16 mouse cellular contexts compared by ENCODE assay signal in the genomic region with DNA sequence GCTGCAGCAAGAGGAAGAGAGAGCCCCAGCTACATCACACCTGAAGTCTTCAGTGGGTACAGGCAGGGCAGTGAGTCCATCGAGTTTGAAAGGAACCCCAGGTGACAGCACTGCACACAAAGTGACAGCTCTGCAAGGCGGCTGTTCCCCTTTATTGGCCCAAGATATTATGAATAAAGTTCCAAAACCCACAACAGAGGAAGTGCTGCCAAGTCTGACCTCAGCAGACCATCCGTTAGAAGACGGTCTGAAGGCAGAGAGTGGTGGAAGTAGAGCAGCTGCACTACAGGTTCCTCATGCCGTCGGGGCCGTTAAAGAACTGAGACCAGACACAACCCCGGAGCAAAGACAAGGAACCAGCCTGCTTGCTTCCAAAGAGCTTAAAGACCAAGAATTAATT.
DNase-seq lines count a peak whose midpoint lies in the region; ATAC-seq and TF ChIP-seq lines count a peak whose summit lies in the region.
"Had no signal": no experiment of that assay in that cellular context is flagged by ENCODE, and none has a peak within 500 bp of the region (broad histone marks: within the 10 kb centered on the region; RNA-seq: fewer than 3 reads in every experiment).

No protein-coding gene starts in this region.

- H3K27ac ChIP-seq in liver, adult 2 months (replicated peaks; ENCODE audit: insufficient read depth, low read depth, low read length): no peak overlapping the region
- no peak overlapping the region for H3K27ac ChIP-seq in liver, embryonic 12.5 days
- peak overlapping the region; percentile 58 for H3K27ac ChIP-seq in cortical plate, adult 2 months (ENCODE audit: insufficient read depth, low read length)
- H3K27ac ChIP-seq: midbrain, embryonic 12.5 days had no signal

- no peaks in the 10 kb centered on the region; the same call in 1 of the 2 replicates for H3K79me2 ChIP-seq in liver, adult 2 months (ENCODE audit: control insufficient read depth, insufficient read depth, low read length)

- 0 out of 2 replicates have a peak, but pooled peaks cover 2% of the 10 kb centered on the region for H3K4me1 ChIP-seq in liver, adult 2 months (ENCODE audit: control insufficient read depth, insufficient read depth, low read length)
- H3K4me1 ChIP-seq in liver, embryonic 12.5 days: no peaks in the 10 kb centered on the region
- no peaks in the 10 kb centered on the region for H3K4me1 ChIP-seq in cortical plate, adult 2 months (ENCODE audit: control insufficient read depth, insufficient read depth, low read length)
- H3K4me1 ChIP-seq: heart, embryonic 12.5 days; midbrain, embryonic 12.5 days had no signal

- no peak overlapping the region for H3K9ac ChIP-seq in liver, adult 2 months (ENCODE audit: low read depth, low read length)
- no peak overlapping the region for H3K9ac ChIP-seq in liver, embryonic 12.5 days
- H3K9ac ChIP-seq: heart, embryonic 12.5 days; midbrain, embryonic 12.5 days had no signal

- H3K36me3 ChIP-seq in liver, adult 2 months (ENCODE audit: control insufficient read depth, insufficient read depth, low read length): peaks cover 21% of the 10 kb centered on the region
- peaks cover 38% of the 10 kb centered on the region for H3K36me3 ChIP-seq in liver, embryonic 12.5 days

- peak; percentile 9 for DNase-seq in liver, adult 2 months (ENCODE audit: extremely low read depth, low read depth, low spot score)
- peak; percentile 12 for DNase-seq in MEL-GATA-1-ER (ENCODE audit: extremely low read depth, low read depth)
- no peak for DNase-seq in testis, postnatal 14 days (ENCODE audit: low spot score)
- no peak for DNase-seq in urinary bladder, postnatal 10 days (ENCODE audit: low spot score)
- DNase-seq in Muller cell, postnatal 12 days (ENCODE audit: inconsistent ontology term): no peak
- DNase-seq: adrenal gland, adult 8-10 months; cerebellum, adult 18-20 months; gastrocnemius, postnatal 25 days; kidney, adult 2 months; kidney, postnatal 36 days; thymus, postnatal 25 days had no signal

- 83% methylated on average over 8 of the region's 8 CpGs for WGBS in liver, adult 2 months
- WGBS in liver, embryonic 12.5 days (ENCODE audit: insufficient replicate concordance): 29% methylated on average over 8 of the region's 8 CpGs

- no peak overlapping the region for H3K4me3 ChIP-seq in liver, adult 2 months (ENCODE audit: insufficient read depth, low read depth, low read length)
- H3K4me3 ChIP-seq in liver, embryonic 12.5 days: no peak overlapping the region
- no peak overlapping the region for H3K4me3 ChIP-seq in cortical plate, adult 2 months (ENCODE audit: insufficient read depth, low read length)
- H3K4me3 ChIP-seq: heart, embryonic 12.5 days; midbrain, embryonic 12.5 days had no signal

- H3K9me3 ChIP-seq in liver, embryonic 12.5 days (replicated peaks): no peaks in the 10 kb centered on the region
- H3K9me3 ChIP-seq: heart, embryonic 12.5 days; midbrain, embryonic 12.5 days had no signal

- no peak for TF ChIP-seq POLR2A in liver, adult 2 months (IDR thresholded peaks at IDR 0.05; ENCODE audit: extremely low read depth, insufficient read depth, low read length)
- TF ChIP-seq POLR2A in cortical plate, adult 2 months (IDR thresholded peaks at IDR 0.05; ENCODE audit: extremely low read depth, insufficient read depth, low read length): no peak

- no peak for ATAC-seq in liver, embryonic 12.5 days
- ATAC-seq in megakaryocyte-erythroid progenitor cell, adult 5-6 weeks (replicated peaks; ENCODE audit: low FRiP score, low TSS enrichment, poor library complexity, severe bottlenecking): peak; percentile 50; the same call in 1 of the 2 replicates

- no peak overlapping the region for H3K4me2 ChIP-seq in liver, embryonic 12.5 days
- H3K4me2 ChIP-seq: heart, embryonic 12.5 days; midbrain, embryonic 12.5 days had no signal

- no peaks in the 10 kb centered on the region for H3K27me3 ChIP-seq in liver, adult 2 months (ENCODE audit: control insufficient read depth, insufficient read depth, low read length)
- H3K27me3 ChIP-seq in liver, embryonic 12.5 days (replicated peaks): no peaks in the 10 kb centered on the region
- H3K27me3 ChIP-seq: heart, embryonic 12.5 days; midbrain, embryonic 12.5 days had no signal

- TF ChIP-seq CTCF in liver, adult 2 months (IDR thresholded peaks at IDR 0.05; ENCODE audit: low read depth, low read length): no peak
- no peak for TF ChIP-seq CTCF in cortical plate, adult 2 months (IDR thresholded peaks at IDR 0.05; ENCODE audit: extremely low read depth, insufficient read depth, low read length)

Comparison
In these comparisons a context has a peak if more than half of its experiments do, and no peak if none do; other contexts are left out.
1. DNase-seq: peak in liver, adult 2 months (single experiment) and MEL-GATA-1-ER (single experiment); none in testis, postnatal 14 days (single experiment), urinary bladder, postnatal 10 days (single experiment) and Muller cell, postnatal 12 days (single experiment).